Comparison of ENCODE assay signal across 24 mouse cellular contexts in genomic region chr8:116649975-116650725, GRCm38 (mm10).
"Had no signal": no experiment of that assay in that cellular context is flagged by ENCODE, and none has a peak within 500 bp of the region (broad histone marks: within the 10 kb centered on the region; RNA-seq: fewer than 3 reads in every experiment).

No protein-coding gene starts in this region.

- H3K36me3 ChIP-seq: hindbrain, embryonic 10.5 days; hindbrain, embryonic 12.5 days; intestine, embryonic 15.5 days; liver, embryonic 13.5 days; liver, embryonic 15.5 days had no signal

- H3K4me1 ChIP-seq: hindbrain, embryonic 10.5 days; hindbrain, embryonic 12.5 days; liver, embryonic 13.5 days; liver, embryonic 15.5 days had no signal

- ATAC-seq: forebrain, embryonic 16.5 days; hindbrain, embryonic 16.5 days; inflammation-experienced regulatory T-cells, adult 6 months; intestine, embryonic 15.5 days; intestine, postnatal 0 days; liver, postnatal 0 days had no signal

- H3K4me2 ChIP-seq: heart, embryonic 11.5 days; hindbrain, embryonic 12.5 days; hindbrain, embryonic 14.5 days; intestine, embryonic 15.5 days; liver, embryonic 11.5 days; liver, embryonic 13.5 days; liver, embryonic 15.5 days had no signal

- H3K27ac ChIP-seq: gastrocnemius, adult 2 months; heart, adult 2 months; hindbrain, embryonic 10.5 days; hindbrain, embryonic 12.5 days; hindbrain, embryonic 14.5 days; intestine, embryonic 15.5 days; layer of hippocampus, adult 2 months; left cerebral cortex, adult 2 months; liver, embryonic 13.5 days; liver, embryonic 15.5 days had no signal

- H3K9ac ChIP-seq: hindbrain, embryonic 12.5 days; hindbrain, embryonic 14.5 days; intestine, embryonic 15.5 days; liver, embryonic 13.5 days; liver, embryonic 15.5 days; liver, postnatal 0 days had no signal

- H3K4me3 ChIP-seq: gastrocnemius, adult 2 months; heart, adult 2 months; hindbrain, embryonic 10.5 days; hindbrain, embryonic 12.5 days; intestine, embryonic 15.5 days; layer of hippocampus, adult 2 months; left cerebral cortex, adult 2 months; liver, embryonic 13.5 days; liver, embryonic 15.5 days had no signal

- H3K9me3 ChIP-seq: hindbrain, embryonic 10.5 days; hindbrain, embryonic 12.5 days; intestine, embryonic 15.5 days; liver, embryonic 13.5 days; liver, embryonic 15.5 days had no signal

- DNase-seq: gastrocnemius, adult 2 months; gastrocnemius, postnatal 10 days; gastrocnemius, postnatal 25 days; heart, adult 2 months; kidney, adult 18-20 months; kidney, adult 8-10 months; kidney, postnatal 10 days; kidney, postnatal 4 days; liver; liver, embryonic 13.5 days; liver, postnatal 0 days had no signal

- H3K27me3 ChIP-seq: hindbrain, embryonic 12.5 days; intestine, embryonic 15.5 days; liver, embryonic 13.5 days; liver, embryonic 15.5 days had no signal
